Mouse (Mus musculus) small intestine, adult 2 months (tissue): ENCODE measurements around the gene Scn4b.

Experiments used
- CTCF ChIP-seq: fragments of 200-500 bp; IDR thresholded peaks from 2 replicates; pipeline ENCODE4 v1.5.1; 2012; ENCODE audit warnings: low read depth, mild to moderate bottlenecking, control low read depth, inconsistent platforms, low read length, moderate library complexity, mixed read lengths; ENCODE audit not compliant: insufficient replicate concordance, insufficient read length; ENCODE audit errors: extremely low read depth
- POLR2A ChIP-seq: fragments of 200-500 bp; IDR thresholded peaks from 2 replicates; pipeline ENCODE4 v1.6.1; 2012; ENCODE audit warnings: low read depth, mild to moderate bottlenecking, control low read depth, inconsistent platforms, low read length, moderate library complexity

- no peak for TF ChIP-seq POLR2A
- peak; percentile 88 for TF ChIP-seq CTCF
Observed at GRCm38 (mm10) chr9:45133484-45134310, 4.5 kb upstream of the Scn4b start.
